Mouse (Mus musculus) embryonic facial prominence, embryonic 12.5 days (tissue): ENCODE results near the gene Gpr45. TPM values are rescaled to one million over a fixed set of nuclear protein-coding genes. Genes with fewer than 3 reads are reported as not detected.

Experiments
- microRNA-seq: library from miRNA; unstranded; fragments of <30 nt; microRNA quantifications from one replicate; pipeline ENCODE4, GENCODE M21; 2017
- polyA plus RNA-seq: library from polyadenylated mRNA; unstranded; fragments of >200 nt; fragmentation: Nextera tagmentation; extraction: Ambion mirVana; gene quantifications from 2 replicates; pipeline ENCODE4 v1.2.1, GENCODE M21; 2016

Gene Gpr45
- polyA plus RNA-seq, 1 experiment from 2014 or later: 15.5 TPM

Small RNAs within 50 kb of the gene (microRNA-seq; reads per million reads assigned to microRNA genes)
- gene Gm24001: not detected

Other genes with a start within 250 kb of the Gpr45 start
- 47.9 and 49.5 TPM in 2 replicates for gene Mrps9, start 101.6 kb upstream of the Gpr45 start, polyA plus RNA-seq
- 13.2 and 13.4 TPM in 2 replicates for gene Tgfbrap1, start 145.8 kb downstream of the Gpr45 start, polyA plus RNA-seq
- 37.2 and 39.8 TPM in 2 replicates for gene AI597479, start 145.8 kb downstream of the Gpr45 start, polyA plus RNA-seq
- gene Fhl2, start 244.1 kb downstream of the Gpr45 start, polyA plus RNA-seq: 16.9 and 17.0 TPM in 2 replicates